Mouse (Mus musculus) B cell, adult 2 months (primary cell): ENCODE data around the gene Frs3.

Source experiments
- DNase-seq, 2 experiments: peaks; one replicate each; pipeline ENCODE4 v3.0.0; 2022

Gene Frs3

DNA sequence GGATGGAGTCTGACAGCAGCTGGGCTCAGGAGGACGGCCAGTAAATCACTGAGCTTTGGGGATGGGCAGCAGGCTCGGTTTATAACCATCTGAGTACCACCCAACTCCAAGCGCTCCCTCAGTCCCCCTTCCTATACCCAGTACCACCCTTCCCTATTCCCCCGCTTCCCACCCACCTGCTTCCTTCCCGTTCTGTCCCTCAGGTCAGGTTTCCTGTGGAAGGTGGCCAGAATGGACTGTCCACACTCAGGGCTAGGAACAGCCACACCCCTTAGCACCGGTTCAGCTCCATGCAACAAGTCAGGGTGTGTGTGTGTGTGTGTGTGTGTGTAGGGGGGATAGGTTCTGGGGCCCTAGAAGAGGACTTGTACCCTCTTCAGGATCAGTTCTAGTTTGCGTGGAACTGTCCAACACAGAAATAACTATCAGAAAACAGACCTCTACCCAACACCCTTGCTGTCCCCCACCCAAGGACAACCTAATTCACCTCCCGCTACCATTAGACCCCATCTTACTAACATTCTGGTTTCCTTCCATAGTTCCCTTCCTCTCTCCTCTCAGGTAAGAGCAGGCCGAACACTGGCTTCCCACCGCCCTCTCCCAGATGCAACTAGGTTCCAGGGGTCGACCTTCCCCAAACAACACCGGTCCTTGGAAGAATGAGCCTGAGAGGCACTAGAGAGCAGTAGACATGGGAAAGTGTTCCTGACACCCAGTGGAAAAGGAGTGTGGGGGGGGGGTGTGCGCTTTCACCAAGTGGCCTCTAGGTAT, 5.0 kb downstream of the Frs3 start:
- peak in 1 of 2 experiments; percentile 6 for DNase-seq

DNA sequence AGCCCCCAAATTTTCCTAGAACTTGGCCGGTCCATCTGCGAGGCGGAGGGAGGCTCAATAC, 5.4 kb downstream of the Frs3 start, which contains the start of gene Gm21981:
TSS of gene Gm21981 (minus strand) at position 14 of the 61 bp plus-strand sequence.
- DNase-seq = no peak

DNA sequence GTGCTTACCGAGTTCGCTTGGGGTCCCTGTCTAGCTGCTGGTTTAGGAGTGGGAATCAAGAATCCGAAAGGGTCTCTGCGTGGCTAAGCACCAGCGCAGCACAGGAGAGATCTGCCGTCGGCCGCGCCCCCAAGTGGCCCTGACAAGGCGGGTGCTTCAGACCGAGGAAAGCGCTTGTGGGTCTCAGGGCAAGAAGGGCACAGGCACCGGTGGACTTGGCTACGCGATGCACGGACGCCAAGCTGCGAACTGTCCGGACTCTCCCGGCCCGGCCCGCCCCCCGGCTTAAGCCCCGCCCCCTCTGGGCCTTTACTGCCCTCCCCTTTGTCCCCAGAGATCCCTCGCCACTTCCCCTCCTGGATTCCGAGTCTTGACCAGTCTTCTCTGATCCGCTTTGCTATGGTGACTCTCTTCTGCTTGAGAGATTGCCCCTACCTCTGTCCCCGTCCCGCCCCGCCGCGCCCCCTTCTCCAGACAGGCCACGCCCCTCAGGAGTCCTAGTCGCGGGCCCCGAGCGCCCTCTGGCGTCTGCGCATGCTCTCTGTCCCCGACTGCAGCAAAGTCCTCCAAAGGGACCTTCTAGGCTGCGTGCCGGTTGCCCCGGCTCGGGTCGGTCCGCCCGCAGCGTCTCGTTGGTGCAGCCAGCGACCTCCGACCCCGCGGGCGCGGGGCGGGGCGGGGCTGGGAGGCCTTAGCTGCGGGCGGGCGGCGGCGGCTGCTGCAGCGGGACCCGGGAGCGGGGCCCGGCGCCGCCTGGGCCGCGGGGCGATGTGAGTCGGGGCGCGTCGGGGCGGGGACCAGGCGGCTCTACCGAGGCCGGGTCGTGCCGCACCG, 5.9 kb downstream of the Frs3 start, which contains the start of gene Prickle4:
TSS of gene Prickle4 (minus strand) at position 234 of the 834 bp plus-strand sequence.
- peak; percentile 97 for DNase-seq

DNA sequence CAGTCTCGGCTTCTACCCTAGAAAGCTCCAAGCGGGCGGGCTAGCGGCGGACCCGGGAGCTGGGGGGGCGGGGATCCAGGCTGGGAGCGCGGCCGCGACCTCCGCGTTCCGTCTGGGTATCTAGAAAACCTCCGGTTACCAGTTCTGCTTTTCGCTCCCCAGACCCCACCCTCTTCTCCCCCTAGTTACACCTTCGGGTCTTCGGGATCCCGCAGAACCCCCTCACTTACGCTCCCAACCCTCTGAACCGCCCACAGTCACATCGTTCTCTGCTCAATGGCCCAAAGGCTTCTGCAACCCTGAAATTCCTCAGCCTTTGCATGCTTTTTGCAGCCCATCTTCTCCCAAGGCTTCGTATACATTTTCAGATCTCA, 6.5 kb downstream of the Frs3 start:
- DNase-seq = peak in 1 of 2 experiments; percentile 18

DNA sequence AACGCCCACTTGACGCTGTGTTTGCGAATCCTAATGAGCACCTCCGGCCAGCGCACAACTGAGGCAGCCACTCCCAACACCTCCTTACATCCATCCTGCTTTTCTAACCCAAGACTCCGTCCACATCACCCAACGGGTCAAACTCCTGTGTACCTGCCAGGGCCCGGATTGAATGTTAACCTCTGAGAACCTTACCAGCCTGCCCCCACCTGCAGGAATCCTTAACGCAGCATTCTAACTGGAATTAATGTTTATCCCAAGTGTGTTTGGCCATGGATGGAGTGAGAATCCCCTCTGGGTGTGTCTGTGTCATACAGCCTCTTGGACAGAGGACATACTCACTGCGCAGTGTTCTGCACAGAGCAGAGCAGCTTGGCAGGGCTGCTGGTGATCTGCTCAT, 9.3 kb downstream of the Frs3 start:
- no peak for DNase-seq

DNA sequence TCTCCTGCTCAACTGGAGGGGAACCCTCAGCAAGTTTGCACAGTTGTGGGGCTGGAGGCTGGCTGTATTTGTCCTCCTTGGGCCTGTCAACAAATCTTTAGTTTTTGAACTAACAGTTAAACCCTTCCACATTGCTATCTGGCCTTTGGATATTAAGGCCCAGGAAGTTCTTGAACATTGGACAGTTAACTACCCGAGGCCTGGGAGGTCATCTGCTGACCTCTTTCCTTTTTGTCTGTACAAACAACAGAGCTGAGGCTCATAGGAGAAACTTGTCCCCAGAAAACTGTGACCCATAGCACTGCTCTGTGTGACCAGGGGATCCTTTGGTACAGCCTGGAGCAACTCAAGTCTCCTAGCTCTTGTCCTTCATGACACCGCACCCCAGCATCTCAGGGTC, 10.2 kb downstream of the Frs3 start:
- no peak for DNase-seq

DNA sequence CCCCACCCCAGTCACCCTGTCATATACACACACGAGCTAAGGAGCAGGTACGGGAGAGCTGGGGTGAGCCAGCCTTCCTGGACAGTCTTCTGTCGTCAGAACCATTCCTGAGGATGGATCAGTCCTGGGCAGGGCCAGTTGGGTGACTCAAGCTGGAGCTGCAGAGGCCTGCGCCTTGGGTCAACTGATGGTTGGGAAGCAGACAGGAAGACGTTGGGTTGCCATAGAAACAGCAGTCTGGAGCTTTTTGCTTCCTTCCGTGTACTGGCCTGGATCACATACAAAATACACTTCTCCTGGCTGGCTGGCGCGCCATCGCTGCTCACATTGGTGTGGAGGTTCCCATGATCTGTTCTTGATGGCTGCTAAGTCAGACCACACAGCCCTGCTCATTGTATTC, 13.0 kb downstream of the Frs3 start:
- DNase-seq = no peak

DNA sequence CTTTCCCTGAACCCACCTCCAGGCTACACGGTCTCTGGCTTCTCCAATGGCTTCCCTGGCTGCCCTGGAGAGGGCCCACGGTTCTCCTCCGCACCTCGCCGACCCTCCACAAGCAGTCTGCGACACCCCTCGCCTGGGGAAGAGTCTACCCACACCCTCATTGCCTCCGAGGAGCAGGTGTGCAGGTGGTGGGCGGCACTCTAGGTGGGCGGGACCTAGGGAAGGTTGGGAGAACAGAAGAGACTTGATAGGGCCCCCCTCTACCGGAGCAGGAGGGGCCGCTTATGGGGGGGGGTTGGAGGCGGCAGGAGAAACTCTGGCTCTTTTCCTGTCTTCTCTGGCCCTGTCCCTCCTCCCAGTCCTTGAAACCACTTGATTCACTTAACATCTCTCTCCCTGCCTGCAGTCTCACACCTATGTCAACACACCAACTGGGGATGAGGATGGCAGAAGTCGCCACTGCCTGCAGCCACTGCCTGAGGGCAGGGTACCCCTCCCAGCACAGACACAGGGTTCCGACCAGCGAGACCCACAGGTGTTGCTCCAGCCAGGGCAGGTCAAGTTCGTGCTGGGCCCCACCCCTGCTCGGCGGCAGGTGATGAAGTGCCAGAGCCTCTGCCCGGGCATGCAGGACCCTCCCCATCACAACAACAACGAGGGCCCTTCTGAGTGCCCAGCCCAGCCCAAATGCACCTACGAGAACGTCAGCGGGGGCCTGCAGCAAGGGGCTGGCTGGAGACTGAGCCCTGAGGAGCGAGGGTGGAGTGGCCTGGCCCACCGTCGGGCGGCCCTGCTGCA, 13.9 kb downstream of the Frs3 start:
- no peak for DNase-seq

DNA sequence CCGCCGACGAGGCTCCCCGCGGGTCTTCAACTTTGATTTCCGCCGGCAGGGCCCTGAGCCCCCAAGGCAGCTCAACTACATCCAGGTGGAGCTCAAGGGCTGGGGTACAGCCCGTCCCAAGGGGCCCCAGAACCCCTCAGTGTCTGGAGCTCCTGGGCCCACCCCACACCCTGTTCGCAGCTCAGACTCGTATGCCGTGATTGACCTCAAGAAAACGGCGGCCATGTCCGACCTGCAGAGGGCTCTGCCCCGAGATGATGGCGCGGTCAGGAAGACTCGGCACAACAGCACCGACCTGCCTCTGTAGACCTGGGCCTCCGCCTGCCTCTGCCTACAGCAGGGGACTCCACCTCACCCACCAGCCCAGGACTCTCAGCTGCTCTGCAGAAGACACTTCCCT, 14.7 kb downstream of the Frs3 start:
- no peak for DNase-seq

DNA sequence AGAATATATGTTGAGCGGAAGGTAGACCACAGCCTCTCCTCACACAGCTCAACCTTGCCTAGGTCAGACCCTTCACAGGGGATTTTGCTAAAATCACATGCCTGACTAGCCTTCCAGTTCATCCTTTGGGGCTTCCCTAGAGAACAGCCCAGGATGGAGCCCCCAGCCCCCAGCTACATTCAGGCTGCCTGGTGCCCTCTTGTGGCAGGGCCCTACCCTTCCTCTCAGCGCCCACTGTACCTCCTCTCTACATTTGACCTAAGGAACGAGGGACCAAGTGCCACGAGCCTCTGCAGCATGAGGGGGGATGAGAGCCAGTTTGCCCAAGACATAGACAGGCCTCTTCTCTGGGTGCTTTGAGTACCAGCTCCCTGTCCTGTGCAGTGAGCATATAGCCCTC, 15.9 kb downstream of the Frs3 start:
- DNase-seq = peak; percentile 19

DNA sequence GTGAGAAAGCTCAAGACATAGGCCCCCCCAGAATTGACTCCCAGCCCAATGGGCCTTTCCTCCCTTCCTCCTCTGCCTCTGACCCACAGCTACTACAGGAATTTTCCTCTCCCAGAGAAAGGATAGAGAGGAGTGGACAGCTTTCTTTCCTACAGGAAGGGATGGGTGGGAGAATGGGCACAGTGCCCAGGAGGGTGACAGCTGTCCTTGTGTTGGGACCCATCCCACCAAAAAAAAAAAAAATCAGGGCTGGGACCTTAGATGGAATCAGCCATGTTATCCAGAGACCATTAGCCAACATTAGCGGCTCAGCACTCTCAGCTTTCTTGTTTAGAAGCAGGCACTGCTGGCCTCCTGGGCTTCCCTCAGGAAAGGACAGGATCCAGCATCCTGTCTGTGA, 17.4 kb downstream of the Frs3 start:
- no peak for DNase-seq

DNA sequence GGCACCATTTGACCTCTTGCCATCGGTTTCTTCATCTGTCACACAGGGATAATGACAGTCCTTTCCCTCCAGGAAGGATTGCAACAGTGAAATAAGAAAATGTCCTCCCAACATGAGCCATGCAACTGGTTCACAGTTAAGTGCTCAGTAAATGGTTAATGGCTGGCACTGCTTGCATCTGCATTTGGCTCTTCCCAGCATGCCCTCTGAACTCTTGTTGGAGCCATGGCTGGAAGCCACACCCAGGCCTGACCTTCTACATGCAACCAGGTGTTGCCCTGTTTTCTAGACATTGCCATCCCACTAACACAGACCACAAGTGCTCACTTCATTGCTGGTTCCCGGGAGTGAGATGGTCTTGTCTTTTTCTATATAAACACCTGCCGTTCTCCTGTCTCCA, 19.1 kb downstream of the Frs3 start:
- no peak for DNase-seq

DNA sequence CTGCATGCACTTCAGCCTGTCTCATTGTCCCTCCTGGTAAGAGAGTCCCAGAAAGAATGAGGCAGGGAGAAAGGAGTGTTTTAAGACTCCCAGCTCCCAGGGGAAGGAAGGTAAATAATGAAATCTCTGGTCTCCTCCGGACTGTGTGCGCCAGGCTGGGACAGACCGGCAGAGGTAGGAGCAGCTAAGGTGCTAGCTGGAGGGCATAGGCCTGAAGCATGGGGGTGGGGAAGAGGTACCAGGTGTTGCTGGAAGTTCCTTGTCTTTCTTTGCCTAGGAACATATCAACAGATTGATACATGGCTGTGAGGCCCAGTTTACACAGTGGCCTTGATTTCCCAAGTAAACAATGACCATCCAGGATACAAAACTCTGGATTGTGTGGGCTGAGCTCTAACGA, 20.1 kb downstream of the Frs3 start:
- DNase-seq = no peak

DNA sequence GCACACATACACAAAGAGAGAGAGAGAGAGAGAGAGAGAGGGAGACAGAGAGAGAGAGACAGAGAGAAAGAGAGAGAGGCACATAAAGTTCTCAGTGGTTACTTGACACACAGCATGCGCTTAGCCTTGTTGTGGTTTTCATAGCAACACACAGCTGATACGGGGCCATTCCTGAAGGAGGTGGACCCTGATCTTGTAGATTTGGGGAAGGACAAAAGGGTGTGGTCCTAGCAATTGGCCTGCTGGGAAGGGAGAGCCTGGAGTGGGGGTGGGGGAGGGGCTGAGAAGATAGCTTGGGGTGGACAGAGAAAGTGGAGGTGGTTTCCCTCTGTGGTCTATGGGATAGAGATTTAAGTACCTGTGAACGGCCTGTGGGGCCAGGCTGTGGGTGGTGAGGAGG, 21.2 kb downstream of the Frs3 start:
- no peak for DNase-seq

DNA sequence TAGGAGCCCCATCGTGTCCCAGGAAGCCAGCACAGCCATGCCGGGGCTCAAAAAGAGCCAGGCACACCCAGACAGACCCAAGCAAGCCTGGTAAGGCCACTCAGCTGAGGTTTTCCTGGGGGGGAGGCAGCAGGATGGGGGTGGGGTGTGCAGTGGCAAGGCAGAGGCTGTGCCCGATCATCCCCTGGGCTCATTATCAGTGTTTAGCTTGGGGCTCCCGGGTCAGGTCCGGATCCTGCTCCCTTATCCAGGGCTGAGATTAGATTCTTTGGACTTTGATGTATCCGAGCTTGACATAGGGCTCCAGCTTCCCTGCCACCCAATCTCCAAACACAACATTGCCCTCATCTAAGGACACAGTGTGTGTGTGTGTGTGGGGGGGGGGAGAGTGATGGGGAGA, 23.1 kb downstream of the Frs3 start:
- no peak for DNase-seq

DNA sequence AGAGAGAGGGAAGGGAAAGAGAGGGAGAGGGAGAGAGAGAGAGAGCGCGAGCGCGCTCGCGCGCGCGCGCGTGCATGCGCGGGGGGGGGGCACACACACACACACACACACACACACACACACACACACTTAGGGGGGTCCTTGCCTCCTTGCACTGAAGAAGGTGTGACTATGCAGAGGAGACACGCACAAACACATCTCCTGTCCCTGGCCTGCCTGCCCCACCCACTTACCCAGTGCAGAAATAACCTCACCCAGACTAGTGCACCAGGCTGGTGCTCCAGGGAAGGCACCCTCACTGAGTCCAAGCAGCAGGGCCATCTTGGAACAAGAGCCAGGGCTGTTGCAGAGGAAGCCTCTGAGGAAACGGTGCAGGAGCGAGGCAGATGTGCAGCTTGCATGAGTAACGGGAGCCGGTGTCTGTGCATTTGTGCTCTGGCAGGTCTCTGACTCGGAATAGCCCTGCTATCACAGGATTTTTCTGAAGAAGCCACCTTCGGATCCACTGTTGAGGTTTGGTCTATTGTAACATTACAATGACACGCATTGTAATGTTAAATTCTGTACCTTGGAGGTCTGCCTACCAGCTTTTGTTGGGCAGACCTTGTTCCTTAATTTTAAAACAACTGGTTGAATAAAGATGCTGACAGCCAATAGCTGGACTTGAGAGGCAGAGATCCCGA, 24.2 kb downstream of the Frs3 start:
- DNase-seq = no peak

DNA sequence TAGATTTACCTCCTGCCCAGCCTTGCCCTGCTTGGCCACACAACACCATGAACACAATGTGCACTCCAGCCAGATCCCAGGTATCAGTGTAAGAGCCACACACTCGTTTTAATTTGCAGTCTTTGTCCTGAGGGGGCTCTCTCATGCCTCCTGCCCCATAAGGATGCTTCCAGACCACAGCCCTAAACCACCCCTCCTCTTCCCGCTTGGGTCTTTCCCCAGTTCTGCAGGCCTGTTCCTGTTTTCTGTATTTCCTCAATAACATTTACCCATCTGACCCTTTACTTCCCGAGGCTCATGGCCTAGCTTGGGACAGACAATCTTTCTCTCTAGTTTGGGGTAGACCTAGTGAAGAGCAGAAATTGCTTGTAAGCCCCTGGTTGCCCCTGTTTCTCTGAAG, 26.2 kb downstream of the Frs3 start:
- no peak for DNase-seq

DNA sequence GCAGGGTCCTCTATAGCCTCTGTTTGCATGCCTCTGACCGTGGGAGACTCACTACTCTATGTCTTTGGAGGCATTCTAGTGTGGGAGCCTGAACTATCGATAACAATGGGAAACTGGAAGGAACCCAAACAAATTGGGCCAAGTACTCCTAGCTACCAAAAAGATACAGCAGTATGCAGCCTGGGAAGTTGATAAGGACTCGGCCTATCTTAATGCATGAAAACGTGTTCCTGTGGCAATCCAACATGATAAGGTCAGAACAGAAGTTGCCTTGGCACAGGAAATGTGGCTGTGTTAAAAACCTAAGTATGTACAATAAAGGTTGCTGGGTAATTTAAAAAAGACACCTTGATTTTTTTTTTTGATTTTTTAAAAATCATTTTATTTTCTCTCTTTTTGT, 32.4 kb downstream of the Frs3 start:
- no peak for DNase-seq

DNA sequence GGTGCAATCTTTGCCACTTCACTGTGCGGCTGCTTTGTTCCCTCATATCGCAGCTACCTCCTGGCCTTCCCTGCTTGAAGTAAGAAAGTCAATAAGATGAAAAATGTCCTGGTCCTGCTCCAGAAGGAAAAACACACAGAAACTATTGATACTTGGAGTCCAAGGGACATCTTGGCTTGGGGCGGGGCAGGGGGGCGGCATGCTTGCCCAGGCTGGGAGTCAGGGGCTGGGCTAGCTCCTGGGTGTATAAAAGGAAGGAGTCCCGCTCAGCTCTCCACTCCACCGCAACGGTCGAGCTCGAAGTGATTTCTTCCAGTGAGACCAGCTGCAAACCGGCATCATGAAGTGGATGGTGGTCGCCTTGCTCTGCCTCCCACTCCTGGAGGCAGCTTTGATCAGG, 37.7 kb downstream of the Frs3 start, which contains the start of gene Pgc:
TSS of gene Pgc (plus strand) at position 277 of the 400 bp plus-strand sequence.
- DNase-seq = no peak

DNA sequence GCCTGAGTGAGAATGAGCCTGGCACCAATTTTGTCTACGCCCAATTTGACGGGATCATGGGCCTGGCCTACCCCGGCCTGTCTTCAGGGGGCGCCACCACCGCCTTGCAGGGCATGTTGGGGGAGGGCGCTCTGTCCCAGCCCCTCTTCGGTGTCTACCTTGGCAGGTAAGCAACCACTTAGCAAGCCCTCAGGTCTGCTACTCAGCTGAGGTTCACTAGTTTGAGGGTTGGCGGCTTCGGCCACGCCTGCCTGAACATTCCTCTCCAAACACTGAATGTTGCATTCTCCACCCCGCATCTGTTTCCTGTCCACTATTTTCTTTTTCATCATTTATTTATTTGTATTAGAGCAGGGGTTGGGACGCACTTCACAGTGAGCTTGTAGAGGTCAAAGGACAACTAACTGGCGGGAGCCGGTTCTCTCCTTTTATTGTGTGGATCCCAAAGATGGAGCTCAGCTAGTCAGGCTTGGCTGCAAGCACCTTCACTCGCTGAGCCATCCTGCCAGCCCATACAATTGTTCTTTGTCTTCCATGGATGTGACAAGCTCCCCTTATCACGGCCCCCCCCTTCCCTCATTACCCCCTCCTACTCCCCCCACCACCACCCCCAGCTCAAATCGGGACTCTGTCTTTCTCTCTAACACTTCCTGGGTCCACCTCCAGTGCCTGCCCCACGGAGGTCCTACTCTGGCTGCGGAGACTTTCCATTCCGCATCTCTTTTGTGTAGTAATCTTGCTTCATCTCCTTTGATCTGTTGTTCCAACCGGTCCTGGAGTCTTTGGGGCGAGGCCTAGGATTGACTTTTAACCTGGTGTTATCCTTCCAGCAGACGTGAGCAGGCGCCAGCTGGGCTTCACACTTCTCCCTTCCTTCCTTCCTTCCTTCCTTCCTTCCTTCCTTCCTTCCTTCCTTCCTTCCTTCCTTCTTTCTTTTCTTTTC, 42.1 kb downstream of the Frs3 start:
- no peak for DNase-seq

DNA sequence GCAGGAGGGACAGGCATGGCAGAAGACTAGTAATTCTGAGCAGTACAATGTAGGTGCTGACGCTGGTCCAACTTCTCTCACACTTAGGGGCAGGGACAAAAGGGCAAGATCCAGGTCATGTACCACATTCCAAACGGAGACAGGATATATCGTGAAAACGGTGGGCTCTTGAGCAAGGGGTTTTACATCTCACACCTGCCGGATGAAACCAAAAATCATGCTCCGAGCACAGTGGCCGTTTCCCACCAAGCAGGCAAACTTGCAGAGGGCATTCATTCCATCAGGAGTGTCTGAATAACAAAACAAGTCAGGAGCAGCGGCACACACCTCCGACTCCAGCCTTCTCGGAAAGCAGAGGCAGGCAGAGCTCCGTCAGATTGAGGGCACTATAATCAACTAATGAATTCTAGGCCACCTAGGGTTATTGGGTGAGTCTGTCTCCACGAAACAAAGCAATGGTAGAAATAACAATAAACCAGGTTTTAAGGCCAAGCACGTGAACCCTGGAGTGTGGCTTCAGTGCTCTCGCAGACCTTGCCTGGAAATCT, 46.8 kb downstream of the Frs3 start:
- DNase-seq = no peak

DNA sequence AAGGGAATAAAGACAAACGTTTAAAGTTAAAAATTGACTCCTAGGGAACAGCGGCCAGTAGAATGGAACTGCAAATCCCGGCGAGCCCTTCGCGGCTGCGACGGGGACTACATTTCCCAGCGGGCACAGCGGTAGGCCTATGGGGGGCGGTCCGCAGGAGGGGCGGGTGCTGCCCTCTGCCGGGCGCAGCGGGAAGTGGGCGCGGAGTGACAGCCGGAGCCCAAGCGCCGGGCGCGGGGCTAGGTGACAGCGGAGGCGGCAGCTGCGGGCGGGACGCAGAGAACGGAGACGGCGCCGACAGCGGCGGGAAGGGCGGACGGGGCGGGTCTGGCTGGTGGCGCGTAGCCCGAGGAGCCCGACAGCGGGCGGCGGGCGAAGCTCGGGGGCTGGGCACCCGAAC, 48.0 kb downstream of the Frs3 start, which contains the start of gene Tfeb:
TSS of gene Tfeb (plus strand) at position 175 of the 400 bp plus-strand sequence.
- peak; percentile 99 for DNase-seq
